Mouse (Mus musculus) megakaryocyte, embryonic 14.5 days (primary cell): ENCODE measurements around the gene Fth1.

Experiments used
- FLI1 ChIP-seq: IDR thresholded peaks from 2 replicates; pipeline ENCODE4 v1.6.1; 2012; ENCODE audit warnings: low read length, inconsistent platforms, mixed read lengths
- GATA1 ChIP-seq: IDR thresholded peaks from 3 replicates; pipeline ENCODE4 v1.6.1; 2012; ENCODE audit warnings: mixed read lengths, low read length, inconsistent platforms, borderline replicate concordance

- TF ChIP-seq GATA1 (no peak), FLI1 (no peak)
These were observed 39.5 kb upstream of the Fth1 start for GRCm38 (mm10) chr19:9940903-9941302.
